Mouse (Mus musculus) heart, adult 2 months (tissue): ENCODE measurements at regions not wholly inside any gene's neighbourhood (a gene's known extent, or its start where the extent isn't known, plus 50 kb on each side); places are given as distances from the start of the nearest gene placed in this dataset.
A peak's percentile ranks its signal among the peaks of the same experiment; 100 is the strongest.

Experiments used
- DNase-seq, 2 experiments: peaks; one replicate each; pipeline ENCODE4 v3.0.0; 2021
- H3K27ac ChIP-seq: fragments of 200-600 bp; 2 replicates; pipeline ENCODE4 v1.8.1; 2022
- H3K27me3 ChIP-seq: fragments of 200-500 bp; 2 replicates; pipeline ENCODE4 v1.6.1; 2012; ENCODE audit warnings: mild to moderate bottlenecking, low read length, inconsistent platforms, mixed read lengths; ENCODE audit not compliant: control insufficient read depth, insufficient read depth
- H3K36me3 ChIP-seq: fragments of 200-500 bp; 2 replicates; pipeline ENCODE4 v1.6.1; 2012; ENCODE audit warnings: low read length, inconsistent platforms; ENCODE audit not compliant: control insufficient read depth, insufficient read depth
- H3K4me1 ChIP-seq: fragments of 200-500 bp; 2 replicates; pipeline ENCODE4 v1.6.1; 2011; ENCODE audit warnings: low read length; ENCODE audit not compliant: control insufficient read depth, insufficient read depth
- H3K4me3 ChIP-seq: fragments of 200-600 bp; 2 replicates; pipeline ENCODE4 v1.8.1; 2022
- H3K79me2 ChIP-seq: fragments of 200-500 bp; replicated peaks from 2 replicates; pipeline ENCODE4 v1.6.1; 2012; ENCODE audit warnings: mild to moderate bottlenecking, inconsistent platforms, low read length, moderate library complexity, mixed read lengths; ENCODE audit not compliant: control insufficient read depth, insufficient read depth
- H3K9ac ChIP-seq: fragments of 200-500 bp; 2 replicates; pipeline ENCODE4 v1.6.1; 2012; ENCODE audit warnings: low read depth, mild to moderate bottlenecking, control low read depth, inconsistent platforms, low read length, mixed read lengths
- CTCF ChIP-seq: fragments of 200-600 bp; IDR thresholded peaks from 2 replicates; pipeline ENCODE4 v1.8.1; 2022; ENCODE audit warnings: antibody characterized with exemption, mild to moderate bottlenecking, moderate library complexity
- EP300 ChIP-seq: fragments of 200-500 bp; IDR thresholded peaks from 2 replicates; pipeline ENCODE4 v1.6.1; 2011; ENCODE audit warnings: low read depth, low read length, control low read depth; ENCODE audit not compliant: insufficient read depth
- POLR2A ChIP-seq: fragments of 200-500 bp; IDR thresholded peaks from 2 replicates; pipeline ENCODE4 v1.6.1; 2011; ENCODE audit warnings: mild to moderate bottlenecking, low read depth, low read length, control low read depth; ENCODE audit not compliant: insufficient read depth
- WGBS: fragments of 180-500 bp; shearing (Covaris S2); methylation state at CpG from one replicate; pipeline ENCODE4 v1.1.7; 2018; 5-methylcytosine and 5-hydroxymethylcytosine counted together
- intact Hi-C: fragments of 180-260 bp; cut with DNase I; formaldehyde crosslinking; loops from one replicate; pipeline ENCODE4 v1.15.1; 2025

DNA sequence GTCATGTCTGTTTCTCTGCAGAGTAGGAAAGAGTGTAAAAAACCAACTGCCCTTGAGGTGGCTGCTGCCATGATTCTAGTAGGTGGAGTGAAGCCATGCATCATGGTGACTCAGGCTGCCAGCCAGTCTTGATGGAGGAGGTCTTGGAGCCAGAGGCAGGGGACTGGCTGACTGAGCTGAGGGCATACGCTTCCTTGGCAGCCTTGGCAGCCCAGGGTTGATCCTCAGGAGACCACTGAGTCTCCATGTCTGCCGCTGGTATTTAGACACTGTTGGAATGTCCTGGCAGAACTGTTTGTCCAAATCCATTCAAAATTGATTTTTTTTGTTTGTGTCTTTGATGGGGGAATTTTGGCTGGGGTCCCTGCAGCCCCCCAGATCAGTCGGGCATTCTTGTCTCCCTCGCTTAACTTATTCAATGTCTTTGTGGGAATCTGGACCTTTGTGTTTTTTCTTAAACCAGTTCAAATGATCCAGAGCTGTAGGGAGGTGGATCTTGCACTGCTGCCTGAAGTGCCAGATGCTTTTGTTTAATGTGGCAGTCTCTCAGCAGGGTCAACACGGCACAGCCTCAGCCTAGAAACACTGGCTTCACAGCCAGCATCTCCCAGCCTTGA lies 139.0 kb downstream of the 1500009L16Rik start:
- intact Hi-C loops, result no loop called here
- TF ChIP-seq POLR2A, result no peak
- no peak for TF ChIP-seq EP300
- TF ChIP-seq CTCF, result no peak
- peaks cover 22% of the 10 kb centered on the region for H3K4me1 ChIP-seq
- no peak overlapping the region for H3K9ac ChIP-seq
- no peaks in the 10 kb centered on the region for H3K27me3 ChIP-seq
- WGBS, result 70% methylated on average over 5 of the region's 5 CpGs
- no peaks in the 10 kb centered on the region for H3K36me3 ChIP-seq
- H3K4me3 ChIP-seq, result no peak overlapping the region
- peak overlapping the region; percentile 56 for H3K27ac ChIP-seq
- no peaks in the 10 kb centered on the region for H3K79me2 ChIP-seq
- DNase-seq, result peak in 1 of 2 experiments; percentile 28

DNA sequence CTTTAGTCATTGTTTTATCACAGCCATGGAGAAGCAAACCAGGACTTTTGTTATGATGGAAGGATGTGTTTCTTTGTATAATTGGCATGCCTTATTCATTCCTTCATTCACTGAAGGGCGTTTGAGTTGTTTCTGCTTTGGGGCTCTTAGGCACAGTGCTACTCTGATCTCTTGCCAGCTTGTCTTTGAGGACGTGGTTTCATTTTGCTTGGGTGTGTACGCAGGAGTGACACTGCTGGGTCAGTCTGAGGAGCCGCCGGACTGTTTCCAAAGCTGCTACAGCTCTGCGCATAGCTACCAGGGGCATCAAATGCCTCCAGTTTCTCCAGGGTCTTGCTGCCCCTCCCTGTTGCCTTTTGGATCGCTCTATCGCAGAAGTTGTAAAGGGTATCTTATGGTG lies 141.9 kb downstream of the 1500009L16Rik start:
- Histone ChIP-seq H3K4me3 (no peak overlapping the region), H3K36me3 (no peaks in the 10 kb centered on the region), H3K79me2 (no peaks in the 10 kb centered on the region), H3K27ac (peak overlapping the region; percentile 36), H3K27me3 (no peaks in the 10 kb centered on the region), H3K4me1 (peaks cover 17% of the 10 kb centered on the region), H3K9ac (no peak overlapping the region)
- 72% methylated on average over 8 of the region's 8 CpGs for WGBS
- no peak for DNase-seq
- no peak for TF ChIP-seq POLR2A
- intact Hi-C loops, result no loop called here

DNA sequence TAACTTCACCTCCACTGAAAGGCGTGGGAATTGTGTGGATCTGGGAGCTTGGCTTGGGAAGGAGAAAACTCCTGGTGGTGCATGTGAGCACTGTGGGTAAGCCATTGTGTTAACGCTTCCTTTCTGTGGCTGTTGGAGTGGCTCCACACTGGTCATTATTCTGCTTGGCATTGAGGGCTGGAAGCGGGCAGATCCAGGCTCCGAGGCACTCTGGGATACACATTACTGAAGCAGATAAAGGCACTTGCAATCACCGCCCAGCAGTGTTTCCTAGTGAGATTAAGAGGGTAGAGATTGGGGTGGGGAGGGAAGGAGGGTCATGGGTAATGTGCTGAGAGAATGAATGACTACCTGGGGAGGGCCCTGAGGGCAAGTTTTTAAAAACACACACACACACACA lies 143.3 kb downstream of the 1500009L16Rik start:
- no peak overlapping the region for H3K9ac ChIP-seq
- H3K27me3 ChIP-seq, result no peaks in the 10 kb centered on the region
- no peak overlapping the region for H3K4me3 ChIP-seq
- intact Hi-C loops, result no loop called here
- DNase-seq, result peak in 1 of 2 experiments; percentile 63
- no peaks in the 10 kb centered on the region for H3K79me2 ChIP-seq
- peak overlapping the region; percentile 36 for H3K27ac ChIP-seq
- peaks cover 20% of the 10 kb centered on the region for H3K4me1 ChIP-seq
- TF ChIP-seq CTCF, result peak; percentile 48
- TF ChIP-seq EP300, result peak; percentile 84; the same call in 1 of the 2 replicates
- no peak for TF ChIP-seq POLR2A
- H3K36me3 ChIP-seq, result no peaks in the 10 kb centered on the region
- 32% methylated on average over 5 of the region's 5 CpGs for WGBS

DNA sequence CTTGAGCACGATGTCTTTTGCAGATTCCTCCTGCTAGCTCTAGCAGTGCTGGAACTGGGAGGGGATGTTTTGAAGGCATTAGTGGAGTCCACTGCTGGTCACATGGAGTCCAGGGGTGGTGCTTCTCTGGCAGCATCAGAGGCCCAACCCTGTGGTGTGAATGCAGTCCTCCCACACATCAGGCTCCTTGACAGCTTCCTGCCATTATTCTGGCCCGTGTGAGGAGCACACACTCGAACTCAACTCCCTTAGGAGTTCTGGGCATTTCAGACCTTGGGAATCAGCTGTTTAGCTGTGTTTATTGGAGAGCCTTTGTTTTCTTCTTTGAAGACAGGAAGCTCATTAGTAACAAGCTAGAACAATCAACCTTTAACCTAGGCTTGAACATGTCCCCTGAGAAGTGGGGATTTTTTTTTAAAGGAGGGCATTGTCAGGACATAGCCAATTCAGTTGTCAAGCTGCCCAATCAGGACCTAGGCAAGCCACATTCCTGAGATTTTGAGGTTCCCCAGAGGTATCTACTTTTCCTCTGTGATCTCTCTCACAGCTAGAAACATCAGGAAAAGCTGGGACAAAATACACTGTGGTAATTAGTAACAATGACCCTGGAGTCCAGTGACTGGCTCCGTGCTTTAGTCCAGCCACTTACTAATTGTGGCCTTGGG lies 149.2 kb downstream of the 1500009L16Rik start:
- H3K27me3 ChIP-seq, result no peaks in the 10 kb centered on the region
- 28% methylated on average over 4 of the region's 4 CpGs for WGBS
- intact Hi-C loops, result loop anchor here (1.0 to 5.0 kb wide), 4 partner anchors 53 to 185 kb away; no protein-coding TSS in a partner anchor
- no peak overlapping the region for H3K4me3 ChIP-seq
- no peak overlapping the region for H3K9ac ChIP-seq
- peaks cover 8% of the 10 kb centered on the region for H3K4me1 ChIP-seq
- TF ChIP-seq EP300 (peak; percentile 95), POLR2A (no peak), CTCF (no peak)
- H3K36me3 ChIP-seq, result no peaks in the 10 kb centered on the region
- H3K27ac ChIP-seq, result peak overlapping the region; percentile 63
- peak; percentile 72 to 84 for DNase-seq
- H3K79me2 ChIP-seq, result no peaks in the 10 kb centered on the region

DNA sequence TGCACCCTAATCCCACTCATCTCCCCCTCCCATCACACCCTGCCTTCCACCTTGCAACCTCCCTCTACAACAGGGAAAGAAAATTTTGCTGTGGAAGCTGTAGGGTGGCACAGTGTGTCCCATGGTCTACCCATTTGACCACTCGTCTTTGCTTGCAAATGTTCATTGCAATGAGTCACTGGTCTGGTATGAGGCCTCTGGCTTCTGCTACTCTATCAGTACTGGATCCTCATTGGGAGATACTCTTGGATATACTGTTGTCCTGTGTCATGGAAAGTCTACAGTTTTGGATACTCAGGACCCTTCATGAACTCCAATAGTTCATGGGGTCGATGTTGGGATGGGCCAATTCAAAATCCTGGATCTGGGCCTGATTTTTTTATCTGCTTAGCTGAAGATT lies 156.1 kb downstream of the 1500009L16Rik start:
- Histone ChIP-seq H3K9ac (no peak overlapping the region), H3K79me2 (no peaks in the 10 kb centered on the region), H3K4me3 (no peak overlapping the region), H3K27me3 (no peaks in the 10 kb centered on the region), H3K27ac (no peak overlapping the region), H3K36me3 (no peaks in the 10 kb centered on the region), H3K4me1 (no peaks in the 10 kb centered on the region)
- intact Hi-C loops, result no loop called here
- 50% methylated on average over 2 of the region's 2 CpGs for WGBS
- TF ChIP-seq POLR2A (no peak), CTCF (no peak), EP300 (no peak)
- no peak for DNase-seq

DNA sequence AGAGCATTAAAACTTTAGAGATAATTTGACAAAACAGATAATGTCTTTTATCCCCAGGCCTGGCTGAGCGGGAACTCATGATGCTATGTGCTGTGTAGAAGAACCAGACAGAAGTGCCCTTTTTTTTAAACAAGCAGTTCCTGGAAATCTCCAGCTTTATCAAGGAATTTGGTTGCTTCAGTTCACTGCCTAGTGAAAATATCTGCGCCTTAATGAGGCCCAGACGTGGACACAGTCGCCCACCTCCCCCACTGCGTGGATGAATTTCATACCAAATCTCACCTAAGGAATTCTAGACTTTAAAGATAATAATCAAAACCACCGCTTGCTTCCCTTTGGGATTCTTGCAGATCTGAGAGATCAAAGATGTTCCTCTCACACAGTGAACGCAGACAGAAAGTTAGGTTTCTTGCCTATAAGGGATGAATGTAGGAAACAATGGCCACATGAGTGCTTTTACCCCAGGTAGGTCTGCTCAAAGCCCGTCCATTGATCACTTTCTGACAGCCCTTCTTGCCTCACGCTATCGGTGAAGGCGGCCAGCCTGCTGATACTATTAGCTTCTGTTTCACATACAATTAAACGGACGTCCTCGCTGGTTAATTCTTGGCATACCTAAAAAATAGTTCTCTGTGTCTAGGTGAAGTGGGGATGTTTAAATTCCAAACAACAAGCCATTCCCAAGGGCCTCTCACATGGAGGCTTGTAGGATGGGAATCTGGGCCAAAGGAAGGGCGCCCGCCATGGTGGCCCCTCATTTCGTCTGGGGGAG lies 159.6 kb downstream of the 1500009L16Rik start:
- H3K36me3 ChIP-seq, result no peaks in the 10 kb centered on the region
- H3K79me2 ChIP-seq, result no peaks in the 10 kb centered on the region
- no peaks in the 10 kb centered on the region for H3K4me1 ChIP-seq
- no peak overlapping the region for H3K27ac ChIP-seq
- 85% methylated on average over 17 of the region's 17 CpGs for WGBS
- no peak for DNase-seq
- no peak overlapping the region for H3K9ac ChIP-seq
- TF ChIP-seq EP300 (no peak), CTCF (no peak)
- intact Hi-C loops, result no loop called here
- no peaks in the 10 kb centered on the region for H3K27me3 ChIP-seq
- no peak overlapping the region for H3K4me3 ChIP-seq
